Mouse (Mus musculus) stomach, postnatal 0 days (tissue): Measurements from ENCODE around the gene Klf3. TPM values are rescaled to one million over a fixed set of nuclear protein-coding genes. Genes with fewer than 3 reads are reported as not detected.

Experiments used
- ATAC-seq: fragments of 200-750 bp; cut with Nextera tagmentation; 2 replicates; pipeline ENCODE4 v1.8.0; 2017; ENCODE audit not compliant: low FRiP score, low TSS enrichment
- DNase-seq: peaks from one replicate; pipeline ENCODE4 v3.0.0-alpha.2; 2016; ENCODE audit warnings: low spot score
- H3K27ac ChIP-seq: fragments of 300-500 bp; sonication (generic); replicated peaks from 2 replicates; pipeline ENCODE4 v1.5.1; 2014; ENCODE audit warnings: mild to moderate bottlenecking, control low read depth
- H3K27me3 ChIP-seq: fragments of 300-500 bp; sonication (generic); 2 replicates; pipeline ENCODE4 v1.6.1; 2014; ENCODE audit warnings: low read length; ENCODE audit not compliant: control insufficient read depth, insufficient read depth
- H3K36me3 ChIP-seq: fragments of 300-500 bp; sonication (generic); 2 replicates; pipeline ENCODE4 v1.6.1; 2014; ENCODE audit warnings: low read length, mixed read lengths; ENCODE audit not compliant: control insufficient read depth, insufficient read depth
- H3K4me1 ChIP-seq: fragments of 300-500 bp; sonication (generic); replicated peaks from 2 replicates; pipeline ENCODE4 v1.6.1; 2014; ENCODE audit warnings: antibody characterized with exemption; ENCODE audit not compliant: control insufficient read depth, insufficient read depth
- H3K4me2 ChIP-seq: fragments of 300-500 bp; sonication (generic); replicated peaks from 2 replicates; pipeline ENCODE4 v1.6.1; 2014; ENCODE audit warnings: low read depth, mild to moderate bottlenecking, control low read depth, moderate library complexity
- H3K4me3 ChIP-seq: fragments of 300-500 bp; sonication (generic); 2 replicates; pipeline ENCODE4 v1.5.1; 2014; ENCODE audit warnings: low read depth, low read length, control low read depth
- H3K9ac ChIP-seq: fragments of 300-500 bp; sonication (generic); 2 replicates; pipeline ENCODE4 v1.6.1; 2014; ENCODE audit warnings: mild to moderate bottlenecking, low read length, control low read depth, mixed read lengths
- H3K9me3 ChIP-seq: fragments of 300-500 bp; sonication (generic); 2 replicates; pipeline ENCODE4 v1.6.1; 2016; ENCODE audit warnings: low read length; ENCODE audit not compliant: control insufficient read depth
- CTCF ChIP-seq: IDR thresholded peaks from 2 replicates; pipeline ENCODE4 v1.5.1; 2016; ENCODE audit warnings: antibody characterized with exemption, low read depth, mild to moderate bottlenecking, moderate library complexity
- EP300 ChIP-seq: optimal IDR thresholded peaks from 2 replicates; pipeline ENCODE3; 2016; ENCODE audit warnings: antibody characterized with exemption
- WGBS: fragments of 180-500 bp; shearing (Covaris S2); extraction: QIAGEN DNeasy Blood & Tissue Kit; methylation state at CpG from one replicate; pipeline ENCODE4 v1.1.7; 2014; 5-methylcytosine and 5-hydroxymethylcytosine counted together
- polyA plus RNA-seq: library from polyadenylated mRNA; unstranded; fragments of >200 nt; fragmentation: Nextera tagmentation; extraction: Ambion mirVana; gene quantifications from 2 replicates; pipeline ENCODE4 v1.2.1, GENCODE M21; 2015

Klf3 gene
- polyA plus RNA-seq, 1 experiment from 2014 or later = 101 TPM

DNA sequence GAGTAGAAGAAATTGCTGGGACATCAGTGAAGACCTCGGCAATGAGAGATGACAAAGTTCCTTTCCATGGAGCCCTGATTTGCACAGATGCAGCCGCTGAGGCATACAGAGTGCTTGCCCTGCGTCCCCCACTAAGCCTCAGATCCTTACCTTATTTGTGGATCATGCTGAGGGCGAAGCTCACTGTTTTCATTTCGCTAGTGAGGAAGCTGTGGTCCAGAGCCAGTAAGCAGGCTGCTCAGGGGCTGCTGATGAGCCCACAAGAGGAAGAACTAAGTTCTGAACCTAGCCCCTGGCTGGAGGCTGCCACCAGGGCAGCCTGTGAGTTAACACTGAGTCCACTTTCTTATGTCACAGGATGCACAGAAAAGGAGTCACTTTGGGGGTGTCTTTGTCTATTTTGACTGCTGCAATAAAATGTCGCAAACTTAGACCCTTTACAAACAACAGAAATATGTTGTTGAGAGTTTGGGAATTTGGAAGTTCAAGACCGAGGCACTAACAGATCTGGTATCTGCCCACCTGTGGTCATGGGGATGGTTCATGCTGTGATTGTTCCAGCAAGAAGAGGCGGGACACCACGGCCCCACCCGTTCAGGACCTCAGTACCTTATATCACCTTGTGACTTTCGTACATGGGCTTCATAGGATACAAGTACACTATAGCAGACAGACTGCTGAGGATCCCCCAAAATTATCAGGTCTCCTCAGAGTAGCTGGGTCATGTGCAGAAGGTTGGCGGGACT is 62.2 kb downstream of the Klf3 start:
- no peak for DNase-seq
- no peaks in the 10 kb centered on the region for H3K36me3 ChIP-seq
- no peak for ATAC-seq
- H3K4me2 ChIP-seq = no peak overlapping the region
- no peak overlapping the region for H3K4me3 ChIP-seq
- H3K4me1 ChIP-seq = 0 out of 2 replicates have a peak, but pooled peaks cover 5% of the 10 kb centered on the region
- no peaks in the 10 kb centered on the region for H3K9me3 ChIP-seq
- 65% methylated on average over 12 of the region's 12 CpGs for WGBS
- H3K9ac ChIP-seq = no peak overlapping the region
- peak overlapping the region; percentile 93 for H3K27ac ChIP-seq
- no peaks in the 10 kb centered on the region for H3K27me3 ChIP-seq
- TF ChIP-seq EP300 (no peak), CTCF (no peak)

- peak; percentile 84 for DNase-seq
- Histone ChIP-seq H3K4me3 (no peak overlapping the region), H3K9ac (no peak overlapping the region), H3K36me3 (no peaks in the 10 kb centered on the region), H3K4me2 (no peak overlapping the region), H3K4me1 (0 out of 2 replicates have a peak, but pooled peaks cover 5% of the 10 kb centered on the region), H3K27me3 (no peaks in the 10 kb centered on the region), H3K9me3 (no peaks in the 10 kb centered on the region), H3K27ac (peak overlapping the region; percentile 61)
- ATAC-seq = no peak
- 35% methylated on average over 5 of the region's 5 CpGs for WGBS
- peak; percentile 81 for TF ChIP-seq CTCF
- no peak for TF ChIP-seq EP300
Observed at GRCm38 (mm10) chr5:64866331-64867050, 63.3 kb downstream of the Klf3 start.

DNA sequence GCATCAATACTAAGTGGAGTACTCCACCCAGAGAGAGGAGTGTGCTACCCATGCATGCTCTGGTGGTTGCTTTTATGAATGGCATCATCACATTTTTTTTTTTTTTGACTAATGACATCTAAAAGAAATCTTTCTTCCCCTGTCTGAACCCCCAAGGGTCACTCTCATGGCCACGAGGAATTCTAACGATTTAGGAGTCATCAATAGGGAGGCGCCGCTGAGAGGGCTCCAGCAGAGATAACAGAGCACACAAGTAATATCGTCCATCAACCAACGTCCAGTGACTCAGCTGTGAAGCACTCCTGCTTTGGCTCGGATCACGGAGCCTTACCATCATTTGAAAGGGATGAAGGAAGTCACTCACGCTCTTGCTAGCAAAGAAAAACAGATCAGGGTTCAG is 63.9 kb downstream of the Klf3 start:
- H3K4me2 ChIP-seq = no peak overlapping the region
- DNase-seq (no peak), ATAC-seq (no peak)
- 0 out of 2 replicates have a peak, but pooled peaks cover 3% of the 10 kb centered on the region for H3K4me1 ChIP-seq
- WGBS = 25% methylated on average over 9 of the region's 9 CpGs
- no peak overlapping the region for H3K4me3 ChIP-seq
- H3K9me3 ChIP-seq = no peaks in the 10 kb centered on the region
- H3K36me3 ChIP-seq = no peaks in the 10 kb centered on the region
- no peaks in the 10 kb centered on the region for H3K27me3 ChIP-seq
- H3K27ac ChIP-seq = no peak overlapping the region
- TF ChIP-seq CTCF (no peak), EP300 (no peak)
- H3K9ac ChIP-seq = no peak overlapping the region

DNA sequence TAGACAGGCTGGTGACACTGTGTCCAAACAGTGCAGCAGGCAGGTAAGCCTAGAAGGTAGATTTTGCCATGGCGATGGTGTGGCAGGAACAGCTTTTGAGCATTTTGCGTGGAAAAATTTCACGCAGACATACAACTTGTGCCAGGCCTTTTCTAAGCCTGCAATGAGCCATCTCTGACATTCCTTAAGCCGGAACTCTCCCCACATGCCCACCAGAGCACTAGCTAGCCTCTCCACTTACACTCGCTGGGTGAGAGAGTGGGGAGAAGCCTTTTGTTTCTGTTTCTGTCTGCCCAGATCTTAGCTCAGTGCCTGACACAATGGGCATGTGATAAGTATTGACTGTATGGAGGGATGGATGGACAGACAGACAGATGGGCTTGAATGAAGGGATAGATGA is 64.4 kb downstream of the Klf3 start:
- Histone ChIP-seq H3K27me3 (no peaks in the 10 kb centered on the region), H3K4me2 (no peak overlapping the region), H3K4me1 (0 out of 2 replicates have a peak, but pooled peaks cover 3% of the 10 kb centered on the region), H3K9me3 (no peaks in the 10 kb centered on the region), H3K36me3 (no peaks in the 10 kb centered on the region), H3K4me3 (no peak overlapping the region), H3K9ac (no peak overlapping the region), H3K27ac (no peak overlapping the region)
- TF ChIP-seq EP300 (no peak), CTCF (no peak)
- WGBS = 87% methylated on average over 5 of the region's 5 CpGs
- no peak for ATAC-seq
- no peak for DNase-seq

- H3K4me3 ChIP-seq = no peak overlapping the region
- H3K27ac ChIP-seq = peak overlapping the region; percentile 26; the same call in 1 of the 2 replicates
- H3K9me3 ChIP-seq = no peaks in the 10 kb centered on the region
- TF ChIP-seq EP300 (no peak), CTCF (no peak)
- 61% methylated on average over 12 of the region's 12 CpGs for WGBS
- ATAC-seq = no peak
- no peak overlapping the region for H3K4me2 ChIP-seq
- no peaks in the 10 kb centered on the region for H3K27me3 ChIP-seq
- no peak overlapping the region for H3K9ac ChIP-seq
- no peaks in the 10 kb centered on the region for H3K4me1 ChIP-seq
- H3K36me3 ChIP-seq = no peaks in the 10 kb centered on the region
- DNase-seq = no peak
Observed at GRCm38 (mm10) chr5:64876086-64876830, 73.1 kb downstream of the Klf3 start.
